13 mouse cellular contexts compared by ENCODE assay signal in genomic region chrX:77744260-77744659, GRCm38 (mm10). TPM values are rescaled to one million over a fixed set of nuclear protein-coding genes. Genes with fewer than 3 reads are reported as not detected.
DNase-seq lines count a peak whose midpoint lies in the region; TF ChIP-seq lines count a peak whose summit lies in the region.
"Had no signal": no experiment of that assay in that cellular context is flagged by ENCODE, and none has a peak within 500 bp of the region (broad histone marks: within the 10 kb centered on the region; RNA-seq: fewer than 3 reads in every experiment).

No protein-coding gene starts in this region.

- H3K4me2 ChIP-seq in CH12.LX (ENCODE audit: insufficient read depth, low read depth, poor library complexity, severe bottlenecking) = no peak overlapping the region
- H3K4me2 ChIP-seq: heart, embryonic 12.5 days had no signal

- H3K36me3 ChIP-seq in CH12.LX (replicated peaks in 1 of 2; ENCODE audit: control insufficient read depth in 1 of 2, insufficient read depth in 1 of 2, low read length in 1 of 2) = no peaks in the 10 kb centered on the region
- H3K36me3 ChIP-seq: heart, embryonic 12.5 days had no signal

- no peak overlapping the region for H3K4me3 ChIP-seq in layer of hippocampus, adult 2 months
- H3K4me3 ChIP-seq in CH12.LX (replicated peaks in 1 of 3; ENCODE audit: low read depth in 2 of 3, low read length in 2 of 3, poor library complexity in 1 of 3) = no peak overlapping the region
- H3K4me3 ChIP-seq: erythroblast, embryonic 14.5 days; heart, embryonic 12.5 days had no signal

- TF ChIP-seq POLR2A in CH12.LX (IDR thresholded peaks at IDR 0.05; ENCODE audit: low read depth, low read length) = no peak

- TF ChIP-seq CTCF in layer of hippocampus, adult 2 months (conservative IDR thresholded peaks at IDR 0.05) = peak; percentile 71
- TF ChIP-seq CTCF in CH12.LX (conservative IDR thresholded peaks at IDR 0.05 in 1 of 2, IDR thresholded peaks at IDR 0.05 in 1 of 2; ENCODE audit: low read depth in 2 of 2, low read length in 2 of 2) = peak; percentile 54 to 70; a peak in 3 of 4 replicates

- peak; percentile 7 for DNase-seq in adrenal gland, postnatal 10 days
- no peak for DNase-seq in adrenal gland, adult 2 months
- no peak for DNase-seq in layer of hippocampus, adult 2 months (ENCODE audit: low spot score in 2 of 2)
- no peak for DNase-seq in layer of hippocampus, adult 8-10 months (ENCODE audit: low spot score in 2 of 2)
- peak; percentile 31 for DNase-seq in CH12.LX (ENCODE audit: extremely low read depth)
- DNase-seq in induced T-regulatory cell, adult 2 months (ENCODE audit: low read depth) = peak; percentile 51
- no peak for DNase-seq in right cerebral cortex, postnatal 36 days (ENCODE audit: low spot score in 2 of 2)
- DNase-seq in thymus, adult 18-20 months = no peak
- DNase-seq: adrenal gland, postnatal 25 days; cerebellum, adult 2 months; layer of hippocampus, postnatal 36 days had no signal

- H3K9ac ChIP-seq in CH12.LX (ENCODE audit: insufficient read depth, low read depth) = no peak overlapping the region
- H3K9ac ChIP-seq: heart, embryonic 12.5 days had no signal

- dilution Hi-C loops in CH12.LX (cut with MboI; ENCODE audit: extremely low pct_ligation_motif_present, extremely low pct_unique_long_range_greater_than_20kb, low sequenced_read_pairs) = no loop called here

- no peaks in the 10 kb centered on the region for H3K27me3 ChIP-seq in CH12.LX (replicated peaks)
- H3K27me3 ChIP-seq: heart, embryonic 12.5 days had no signal

- H3K27ac ChIP-seq in layer of hippocampus, adult 2 months = no peak overlapping the region
- no peak overlapping the region for H3K27ac ChIP-seq in CH12.LX (ENCODE audit: insufficient read depth, low read depth)

- no peaks in the 10 kb centered on the region for H3K9me3 ChIP-seq in CH12.LX (replicated peaks; ENCODE audit: low read length)
- H3K9me3 ChIP-seq: heart, embryonic 12.5 days had no signal

- peak; percentile 58 for TF ChIP-seq RAD21 in CH12.LX (IDR thresholded peaks at IDR 0.05; ENCODE audit: low read depth, low read length)

- no peaks in the 10 kb centered on the region for H3K79me2 ChIP-seq in CH12.LX (replicated peaks; ENCODE audit: control insufficient read depth, extremely low read depth, insufficient read depth, poor library complexity, severe bottlenecking)

- TF ChIP-seq EP300 in CH12.LX (IDR thresholded peaks at IDR 0.05; ENCODE audit: low read length) = no peak

- no peaks in the 10 kb centered on the region for H3K4me1 ChIP-seq in CH12.LX (ENCODE audit: control insufficient read depth in 1 of 2, insufficient read depth in 2 of 2)
- H3K4me1 ChIP-seq: heart, embryonic 12.5 days had no signal

- in situ Hi-C loops in CH12.LX (cut with MboI; ENCODE audit: low pct_ligation_motif_present, low pct_unique_long_range_greater_than_20kb, low sequenced_read_pairs) = loop anchor here (10.0 kb wide), 1 partner anchor 51 kb away; the partner anchor contains the start of gene Prkx

TF ChIP-seq in CH12.LX, 34 proteins besides CTCF, POLR2A, EP300 and RAD21:
- TF ChIP-seq GABPA (IDR thresholded peaks at IDR 0.05; ENCODE audit: insufficient replicate concordance, low read depth, low read length) (no peak), SMC3 (IDR thresholded peaks at IDR 0.05; ENCODE audit: low read depth, low read length) (peak; percentile 70), CHD1 (IDR thresholded peaks at IDR 0.05; ENCODE audit: low read depth, low read length) (no peak)

RNA-seq across cellular contexts. Expression of gene Prkx, which starts 51.8 kb away (rescaled TPM):
- 10 to 100 TPM; 12.6 to 14.3 TPM for total RNA-seq in adrenal gland, postnatal 10 days (2021)
- 10 to 100 TPM; 12.6 to 18.4 TPM for total RNA-seq in adrenal gland, adult 2 months (2021)
- polyA plus RNA-seq in adrenal gland, adult 2 months (2012; rRNA removed) = 11.6 and 12.7 TPM in 2 replicates
- 10 to 100 TPM; 12.0 to 13.3 TPM for total RNA-seq in layer of hippocampus, adult 2 months (2021)
- 10 to 100 TPM; 12.2 to 13.5 (median 12.9) TPM for total RNA-seq in layer of hippocampus, adult 8-10 months (2022)
- 10.4 and 10.9 TPM in 2 replicates for total RNA-seq in CH12.LX (2012; rRNA removed)
- 11.5 and 13.0 TPM in 2 replicates for total RNA-seq in CH12.LX (2014; rRNA removed)
- polyA plus RNA-seq in CH12.LX (2012; ENCODE audit: insufficient read length, low read depth) = 12.0 and 15.2 TPM in 2 replicates

Comparison
In these comparisons a context has a peak if more than half of its experiments do, and no peak if none do; other contexts are left out.
1. DNase-seq: peak in adrenal gland, postnatal 10 days (single experiment), CH12.LX (single experiment) and induced T-regulatory cell, adult 2 months (single experiment); none in adrenal gland, adult 2 months (single experiment), layer of hippocampus, adult 2 months (0 of 2), layer of hippocampus, adult 8-10 months (0 of 2), right cerebral cortex, postnatal 36 days (0 of 2) and thymus, adult 18-20 months (0 of 2).